Mouse (Mus musculus) limb, embryonic 12.5 days (tissue): ENCODE measurements around the gene Mamdc2. TPM values are rescaled to one million over a fixed set of nuclear protein-coding genes. Genes with fewer than 3 reads are reported as not detected.
A peak's percentile ranks its signal among the peaks of the same experiment; 100 is the strongest.
"Not testable (repeated sequence)": the region's sequence is repeated elsewhere in the genome, so short reads cannot be mapped to it uniquely, and the experiment has no call there.

Source experiments
- ATAC-seq: fragments of 200-750 bp; cut with Nextera tagmentation; 2 replicates; pipeline ENCODE4 v1.8.0; 2017; ENCODE audit warnings: low read depth, moderate TSS enrichment; ENCODE audit not compliant: insufficient number of reproducible peaks, insufficient read depth, low FRiP score, low TSS enrichment
- H3K27ac ChIP-seq: fragments of 300-500 bp; sonication (generic); 2 replicates; pipeline ENCODE4 v1.5.1; 2016; ENCODE audit warnings: mild to moderate bottlenecking, moderate library complexity
- H3K27me3 ChIP-seq: fragments of 300-500 bp; sonication (generic); 2 replicates; pipeline ENCODE4 v1.6.1; 2016; ENCODE audit warnings: mild to moderate bottlenecking, moderate library complexity
- H3K36me3 ChIP-seq: fragments of 300-500 bp; sonication (generic); 2 replicates; pipeline ENCODE4 v1.6.1; 2016; ENCODE audit warnings: mild to moderate bottlenecking, moderate library complexity
- H3K4me1 ChIP-seq: fragments of 300-500 bp; sonication (generic); replicated peaks from 2 replicates; pipeline ENCODE4 v1.6.1; 2016
- H3K4me2 ChIP-seq: fragments of 300-500 bp; sonication (generic); 2 replicates; pipeline ENCODE4 v1.6.1; 2016; ENCODE audit warnings: mild to moderate bottlenecking, moderate library complexity
- H3K4me3 ChIP-seq: fragments of 300-500 bp; sonication (generic); replicated peaks from 2 replicates; pipeline ENCODE4 v1.5.1; 2016; ENCODE audit warnings: mild to moderate bottlenecking
- H3K9ac ChIP-seq: fragments of 300-500 bp; sonication (generic); replicated peaks from 2 replicates; pipeline ENCODE4 v1.6.1; 2016; ENCODE audit warnings: mild to moderate bottlenecking, moderate library complexity
- H3K9me3 ChIP-seq: fragments of 300-500 bp; sonication (generic); 2 replicates; pipeline ENCODE4 v1.6.1; 2016; ENCODE audit warnings: mild to moderate bottlenecking, moderate library complexity
- WGBS: fragments of 180-500 bp; shearing (Covaris S2); methylation state at CpG from one replicate; pipeline ENCODE4 v1.1.7; 2016; 5-methylcytosine and 5-hydroxymethylcytosine counted together
- polyA plus RNA-seq: library from polyadenylated mRNA; unstranded; fragments of >200 nt; fragmentation: Nextera tagmentation; extraction: Ambion mirVana; gene quantifications from 2 replicates; pipeline ENCODE4 v1.2.1, GENCODE M21; 2016

The Mamdc2 gene
- 0.65 and 1.2 TPM in 2 replicates for polyA plus RNA-seq

- peak; percentile 61; the same call in 1 of the 2 replicates for ATAC-seq
- Histone ChIP-seq H3K4me3 (peak within 1 kb of the TSS; percentile 45), H3K4me2 (peak within 1 kb of the TSS; percentile 93), H3K27me3 (0 out of 2 replicates have a peak, but pooled peaks cover 3% of the 10 kb centered on the region), H3K27ac (no peak within 1 kb of the TSS), H3K4me1 (peaks cover 22% of the 10 kb centered on the region), H3K9ac (peak within 1 kb of the TSS; percentile 54), H3K36me3 (no peaks in the 10 kb centered on the region), H3K9me3 (peaks cover 8% of the 10 kb centered on the region; the same call in 1 of the 2 replicates)
- 2% methylated on average over 19 of the region's 19 CpGs for WGBS
Observed at GRCm38 (mm10) chr19:23447988-23448497, at the start of gene Mamdc2. Gene Mamdc2, minus strand, starts transcription at chr19:23448442.

- no peaks in the 10 kb centered on the region for H3K36me3 ChIP-seq
- H3K4me1 ChIP-seq: peaks cover 6% of the 10 kb centered on the region; the same call in 1 of the 2 replicates
- WGBS: 89% methylated on average over 7 of the region's 7 CpGs
- ATAC-seq: no peak
- H3K27me3 ChIP-seq: no peaks in the 10 kb centered on the region
- no peak overlapping the region for H3K4me3 ChIP-seq
- H3K9ac ChIP-seq: no peak overlapping the region
- no peaks in the 10 kb centered on the region for H3K9me3 ChIP-seq
- H3K4me2 ChIP-seq: no peak overlapping the region
- no peak overlapping the region for H3K27ac ChIP-seq
Observed at GRCm38 (mm10) chr19:23498011-23498410, 49.8 kb upstream of the Mamdc2 start.

- WGBS: 75% methylated on average over 10 of the region's 10 CpGs
- no peaks in the 10 kb centered on the region for H3K27me3 ChIP-seq
- no peak for ATAC-seq
Observed at GRCm38 (mm10) chr19:23497171-23497917, 49.1 kb upstream of the Mamdc2 start.

GRCm38 (mm10) chr19:23496536-23496935, 48.3 kb upstream of the Mamdc2 start:
- Histone ChIP-seq H3K4me1 (peaks cover 6% of the 10 kb centered on the region; the same call in 1 of the 2 replicates), H3K4me3 (no peak overlapping the region), H3K36me3 (no peaks in the 10 kb centered on the region), H3K4me2 (no peak overlapping the region), H3K27me3 (no peaks in the 10 kb centered on the region), H3K9me3 (no peaks in the 10 kb centered on the region), H3K9ac (no peak overlapping the region), H3K27ac (no peak overlapping the region)
- 83% methylated on average over 3 of the region's 3 CpGs for WGBS
- no peak for ATAC-seq

More at GRCm38 (mm10) chr19:23497171-23497917, 49.1 kb upstream of the Mamdc2 start:
- Histone ChIP-seq H3K9ac (no peak overlapping the region), H3K4me1 (peaks cover 6% of the 10 kb centered on the region; the same call in 1 of the 2 replicates), H3K4me2 (no peak overlapping the region), H3K36me3 (no peaks in the 10 kb centered on the region), H3K27ac (no peak overlapping the region), H3K9me3 (no peaks in the 10 kb centered on the region), H3K4me3 (no peak overlapping the region)

GRCm38 (mm10) chr19:23492663-23493062, 44.4 kb upstream of the Mamdc2 start:
- no peaks in the 10 kb centered on the region for H3K27me3 ChIP-seq
- no peak for ATAC-seq
- H3K4me1 ChIP-seq: peaks cover 6% of the 10 kb centered on the region
- no peak overlapping the region for H3K27ac ChIP-seq
- no peaks in the 10 kb centered on the region for H3K36me3 ChIP-seq
- no peak overlapping the region for H3K4me3 ChIP-seq
- H3K4me2 ChIP-seq: no peak overlapping the region
- no peaks in the 10 kb centered on the region for H3K9me3 ChIP-seq
- no peak overlapping the region for H3K9ac ChIP-seq

GRCm38 (mm10) chr19:23490703-23491102, 42.5 kb upstream of the Mamdc2 start:
- WGBS: 38% methylated on average over 7 of the region's 7 CpGs
- H3K4me2 ChIP-seq, ATAC-seq, H3K27ac ChIP-seq, H3K9me3 ChIP-seq, H3K9ac ChIP-seq, H3K4me3 ChIP-seq, H3K27me3 ChIP-seq, H3K4me1 ChIP-seq, H3K36me3 ChIP-seq: not testable (repeated sequence)

GRCm38 (mm10) chr19:23489780-23490179, 41.5 kb upstream of the Mamdc2 start:
- H3K9ac ChIP-seq: no peak overlapping the region
- H3K4me2 ChIP-seq: no peak overlapping the region
- no peaks in the 10 kb centered on the region for H3K27me3 ChIP-seq
- no peaks in the 10 kb centered on the region; the same call in 1 of the 2 replicates for H3K4me1 ChIP-seq
- WGBS: 47% methylated on average over 8 of the region's 8 CpGs
- no peak overlapping the region for H3K4me3 ChIP-seq
- no peaks in the 10 kb centered on the region for H3K36me3 ChIP-seq
- ATAC-seq: no peak
- no peak overlapping the region for H3K27ac ChIP-seq
- no peaks in the 10 kb centered on the region for H3K9me3 ChIP-seq

- Histone ChIP-seq H3K36me3 (no peaks in the 10 kb centered on the region), H3K9me3 (no peaks in the 10 kb centered on the region), H3K4me3 (no peak overlapping the region), H3K4me1 (no peaks in the 10 kb centered on the region; the same call in 1 of the 2 replicates), H3K27ac (no peak overlapping the region), H3K9ac (no peak overlapping the region), H3K4me2 (no peak overlapping the region), H3K27me3 (no peaks in the 10 kb centered on the region)
- ATAC-seq: no peak
- 94% methylated on average over 1 of the region's 1 CpGs for WGBS
Observed at GRCm38 (mm10) chr19:23487421-23487820, 39.2 kb upstream of the Mamdc2 start.

GRCm38 (mm10) chr19:23486631-23487270, 38.5 kb upstream of the Mamdc2 start:
- Histone ChIP-seq H3K27me3 (no peaks in the 10 kb centered on the region), H3K4me3 (no peak overlapping the region), H3K27ac (no peak overlapping the region), H3K9ac (no peak overlapping the region), H3K4me1 (no peaks in the 10 kb centered on the region; the same call in 1 of the 2 replicates), H3K36me3 (no peaks in the 10 kb centered on the region), H3K4me2 (no peak overlapping the region), H3K9me3 (no peaks in the 10 kb centered on the region)
- 76% methylated on average over 6 of the region's 6 CpGs for WGBS
- ATAC-seq: no peak

- ATAC-seq: no peak
- H3K9ac ChIP-seq: no peak overlapping the region
- no peak overlapping the region for H3K27ac ChIP-seq
- no peak overlapping the region for H3K4me2 ChIP-seq
- 85% methylated on average over 7 of the region's 7 CpGs for WGBS
- H3K4me3 ChIP-seq: no peak overlapping the region
- H3K27me3 ChIP-seq: no peaks in the 10 kb centered on the region
- no peaks in the 10 kb centered on the region; the same call in 1 of the 2 replicates for H3K4me1 ChIP-seq
- H3K9me3 ChIP-seq: no peaks in the 10 kb centered on the region
- H3K36me3 ChIP-seq: no peaks in the 10 kb centered on the region
Observed at GRCm38 (mm10) chr19:23485940-23486600, 37.8 kb upstream of the Mamdc2 start.

- not testable (repeated sequence) for H3K9me3 ChIP-seq, H3K4me3 ChIP-seq, H3K36me3 ChIP-seq, H3K9ac ChIP-seq, H3K27ac ChIP-seq, H3K4me1 ChIP-seq, H3K27me3 ChIP-seq, ATAC-seq, H3K4me2 ChIP-seq
- 79% methylated on average over 2 of the region's 2 CpGs for WGBS
Observed at GRCm38 (mm10) chr19:23482571-23482970, 34.3 kb upstream of the Mamdc2 start.
